Mouse (Mus musculus) limb, embryonic 12.5 days (tissue): ENCODE measurements at regions not wholly inside any gene's neighbourhood (a gene's known extent, or its start where the extent isn't known, plus 50 kb on each side); places are given as distances from the start of the nearest gene placed in this dataset.
A peak's percentile ranks its signal among the peaks of the same experiment; 100 is the strongest.

Source experiments
- ATAC-seq: fragments of 200-750 bp; cut with Nextera tagmentation; 2 replicates; pipeline ENCODE4 v1.8.0; 2017; ENCODE audit warnings: low read depth, moderate TSS enrichment; ENCODE audit not compliant: insufficient number of reproducible peaks, insufficient read depth, low FRiP score, low TSS enrichment
- H3K27ac ChIP-seq: fragments of 300-500 bp; sonication (generic); 2 replicates; pipeline ENCODE4 v1.5.1; 2016; ENCODE audit warnings: mild to moderate bottlenecking, moderate library complexity
- H3K27me3 ChIP-seq: fragments of 300-500 bp; sonication (generic); 2 replicates; pipeline ENCODE4 v1.6.1; 2016; ENCODE audit warnings: mild to moderate bottlenecking, moderate library complexity
- H3K36me3 ChIP-seq: fragments of 300-500 bp; sonication (generic); 2 replicates; pipeline ENCODE4 v1.6.1; 2016; ENCODE audit warnings: mild to moderate bottlenecking, moderate library complexity
- H3K4me1 ChIP-seq: fragments of 300-500 bp; sonication (generic); replicated peaks from 2 replicates; pipeline ENCODE4 v1.6.1; 2016
- H3K4me2 ChIP-seq: fragments of 300-500 bp; sonication (generic); 2 replicates; pipeline ENCODE4 v1.6.1; 2016; ENCODE audit warnings: mild to moderate bottlenecking, moderate library complexity
- H3K4me3 ChIP-seq: fragments of 300-500 bp; sonication (generic); replicated peaks from 2 replicates; pipeline ENCODE4 v1.5.1; 2016; ENCODE audit warnings: mild to moderate bottlenecking
- H3K9ac ChIP-seq: fragments of 300-500 bp; sonication (generic); replicated peaks from 2 replicates; pipeline ENCODE4 v1.6.1; 2016; ENCODE audit warnings: mild to moderate bottlenecking, moderate library complexity
- H3K9me3 ChIP-seq: fragments of 300-500 bp; sonication (generic); 2 replicates; pipeline ENCODE4 v1.6.1; 2016; ENCODE audit warnings: mild to moderate bottlenecking, moderate library complexity
- WGBS: fragments of 180-500 bp; shearing (Covaris S2); methylation state at CpG from one replicate; pipeline ENCODE4 v1.1.7; 2016; 5-methylcytosine and 5-hydroxymethylcytosine counted together

- Histone ChIP-seq H3K4me1 (peaks cover 28% of the 10 kb centered on the region), H3K9ac (peak overlapping the region; percentile 47), H3K27me3 (no peaks in the 10 kb centered on the region), H3K4me2 (peak overlapping the region; percentile 70), H3K36me3 (no peaks in the 10 kb centered on the region), H3K4me3 (peak overlapping the region; percentile 29), H3K27ac (peak overlapping the region; percentile 59; the same call in 1 of the 2 replicates), H3K9me3 (no peaks in the 10 kb centered on the region)
- no peak for ATAC-seq
- WGBS: 13% methylated on average over 10 of the region's 10 CpGs
Observed at GRCm38 (mm10) chr9:40617676-40618062, 52.7 kb upstream of the Gm21915 start.

GRCm38 (mm10) chr9:40617036-40617675, 53.3 kb upstream of the Gm21915 start:
- H3K4me2 ChIP-seq: peak overlapping the region; percentile 70
- H3K36me3 ChIP-seq: no peaks in the 10 kb centered on the region
- H3K27ac ChIP-seq: peak overlapping the region; percentile 59; the same call in 1 of the 2 replicates
- no peaks in the 10 kb centered on the region for H3K27me3 ChIP-seq
- no peaks in the 10 kb centered on the region for H3K9me3 ChIP-seq
- WGBS: under 1% methylated on average over 20 of the region's 20 CpGs
- H3K4me1 ChIP-seq: peaks cover 28% of the 10 kb centered on the region
- peak overlapping the region; percentile 47 for H3K9ac ChIP-seq
- no peak for ATAC-seq
- peak overlapping the region; percentile 29 for H3K4me3 ChIP-seq

- H3K36me3 ChIP-seq: no peaks in the 10 kb centered on the region
- H3K4me2 ChIP-seq: peak overlapping the region; percentile 70
- ATAC-seq: peak; percentile 56
- 4% methylated on average over 11 of the region's 11 CpGs for WGBS
- no peaks in the 10 kb centered on the region for H3K27me3 ChIP-seq
- peaks cover 6% of the 10 kb centered on the region; the same call in 1 of the 2 replicates for H3K9me3 ChIP-seq
- peak overlapping the region; percentile 29 for H3K4me3 ChIP-seq
- H3K4me1 ChIP-seq: peaks cover 28% of the 10 kb centered on the region
- no peak overlapping the region for H3K27ac ChIP-seq
- H3K9ac ChIP-seq: no peak overlapping the region
Observed at GRCm38 (mm10) chr9:40616426-40617035, 53.9 kb upstream of the Gm21915 start.

- Histone ChIP-seq H3K27ac (no peak overlapping the region), H3K9ac (no peak overlapping the region)
- WGBS: 26% methylated on average over 8 of the region's 8 CpGs
Observed at GRCm38 (mm10) chr9:40615891-40616290, 54.5 kb upstream of the Gm21915 start.

GRCm38 (mm10) chr9:40614071-40614470, 56.3 kb upstream of the Gm21915 start:
- Histone ChIP-seq H3K9me3 (peaks cover 8% of the 10 kb centered on the region; the same call in 1 of the 2 replicates), H3K4me1 (peaks cover 28% of the 10 kb centered on the region), H3K27ac (no peak overlapping the region), H3K27me3 (no peaks in the 10 kb centered on the region), H3K36me3 (no peaks in the 10 kb centered on the region), H3K4me3 (no peak overlapping the region), H3K4me2 (no peak overlapping the region), H3K9ac (no peak overlapping the region)
- no peak for ATAC-seq
- 41% methylated on average over 5 of the region's 5 CpGs for WGBS

More at GRCm38 (mm10) chr9:40615891-40616290, 54.5 kb upstream of the Gm21915 start:
- H3K4me3 ChIP-seq: no peak overlapping the region
- H3K4me2 ChIP-seq: peak overlapping the region; percentile 70
- peaks cover 28% of the 10 kb centered on the region for H3K4me1 ChIP-seq
- H3K36me3 ChIP-seq: no peaks in the 10 kb centered on the region
- peaks cover 8% of the 10 kb centered on the region; the same call in 1 of the 2 replicates for H3K9me3 ChIP-seq
- H3K27me3 ChIP-seq: no peaks in the 10 kb centered on the region
- no peak for ATAC-seq

- Histone ChIP-seq H3K9me3 (peaks cover 8% of the 10 kb centered on the region; the same call in 1 of the 2 replicates), H3K4me1 (peaks cover 28% of the 10 kb centered on the region), H3K9ac (no peak overlapping the region), H3K4me2 (no peak overlapping the region), H3K27me3 (0 out of 2 replicates have a peak, but pooled peaks cover 3% of the 10 kb centered on the region), H3K4me3 (no peak overlapping the region), H3K27ac (no peak overlapping the region), H3K36me3 (no peaks in the 10 kb centered on the region)
- 86% methylated on average over 4 of the region's 4 CpGs for WGBS
- ATAC-seq: no peak
Observed at GRCm38 (mm10) chr9:40613182-40613581, 57.2 kb upstream of the Gm21915 start.

- Histone ChIP-seq H3K4me3 (no peak overlapping the region), H3K9me3 (peaks cover 8% of the 10 kb centered on the region; the same call in 1 of the 2 replicates), H3K36me3 (no peaks in the 10 kb centered on the region), H3K4me1 (peaks cover 27% of the 10 kb centered on the region), H3K27me3 (0 out of 2 replicates have a peak, but pooled peaks cover 3% of the 10 kb centered on the region), H3K9ac (no peak overlapping the region), H3K27ac (no peak overlapping the region), H3K4me2 (no peak overlapping the region)
- WGBS: 100% methylated on average over 1 of the region's 1 CpGs
- ATAC-seq: no peak
Observed at GRCm38 (mm10) chr9:40612755-40613154, 57.7 kb upstream of the Gm21915 start.

GRCm38 (mm10) chr9:40612312-40612711, 58.1 kb upstream of the Gm21915 start:
- H3K27me3 ChIP-seq: 0 out of 2 replicates have a peak, but pooled peaks cover 3% of the 10 kb centered on the region
- 89% methylated on average over 4 of the region's 4 CpGs for WGBS
- H3K9ac ChIP-seq: no peak overlapping the region
- peaks cover 8% of the 10 kb centered on the region; the same call in 1 of the 2 replicates for H3K9me3 ChIP-seq
- no peak for ATAC-seq
- peaks cover 23% of the 10 kb centered on the region for H3K4me1 ChIP-seq
- no peaks in the 10 kb centered on the region for H3K36me3 ChIP-seq
- H3K4me2 ChIP-seq: no peak overlapping the region
- H3K4me3 ChIP-seq: no peak overlapping the region
- no peak overlapping the region for H3K27ac ChIP-seq

- no peak overlapping the region for H3K4me2 ChIP-seq
- peaks cover 8% of the 10 kb centered on the region; the same call in 1 of the 2 replicates for H3K9me3 ChIP-seq
- H3K36me3 ChIP-seq: no peaks in the 10 kb centered on the region
- H3K27ac ChIP-seq: no peak overlapping the region
- H3K4me3 ChIP-seq: no peak overlapping the region
- peaks cover 16% of the 10 kb centered on the region for H3K4me1 ChIP-seq
- no peak overlapping the region for H3K9ac ChIP-seq
- ATAC-seq: no peak
- H3K27me3 ChIP-seq: 0 out of 2 replicates have a peak, but pooled peaks cover 3% of the 10 kb centered on the region
- 69% methylated on average over 3 of the region's 3 CpGs for WGBS
Observed at GRCm38 (mm10) chr9:40611626-40612025, 58.8 kb upstream of the Gm21915 start.

- Histone ChIP-seq H3K4me2 (no peak overlapping the region), H3K4me3 (no peak overlapping the region), H3K9me3 (peaks cover 8% of the 10 kb centered on the region; the same call in 1 of the 2 replicates), H3K9ac (no peak overlapping the region), H3K4me1 (no peaks in the 10 kb centered on the region; the same call in 1 of the 2 replicates), H3K36me3 (no peaks in the 10 kb centered on the region), H3K27ac (no peak overlapping the region), H3K27me3 (0 out of 2 replicates have a peak, but pooled peaks cover 3% of the 10 kb centered on the region)
- no peak for ATAC-seq
- 88% methylated on average over 14 of the region's 14 CpGs for WGBS
Observed at GRCm38 (mm10) chr9:40608596-40608995, 61.8 kb upstream of the Gm21915 start.

- no peak overlapping the region for H3K27ac ChIP-seq
- H3K4me3 ChIP-seq: no peak overlapping the region
- WGBS: 94% methylated on average over 18 of the region's 18 CpGs
Observed at GRCm38 (mm10) chr9:40607941-40608340, 62.5 kb upstream of the Gm21915 start.

More at GRCm38 (mm10) chr9:40607941-40608340, 62.5 kb upstream of the Gm21915 start:
- Histone ChIP-seq H3K36me3 (no peaks in the 10 kb centered on the region), H3K9me3 (peaks cover 8% of the 10 kb centered on the region; the same call in 1 of the 2 replicates), H3K9ac (no peak overlapping the region), H3K4me2 (no peak overlapping the region), H3K4me1 (no peaks in the 10 kb centered on the region), H3K27me3 (0 out of 2 replicates have a peak, but pooled peaks cover 3% of the 10 kb centered on the region)
- ATAC-seq: no peak
